Mouse (Mus musculus): ENCODE measurements at regions not wholly inside any gene's neighbourhood (a gene's known extent, or its start where the extent isn't known, plus 50 kb on each side); places are given as distances from the start of the nearest gene placed in this dataset.
A peak's percentile ranks its signal among the peaks of the same experiment; 100 is the strongest.

DNA sequence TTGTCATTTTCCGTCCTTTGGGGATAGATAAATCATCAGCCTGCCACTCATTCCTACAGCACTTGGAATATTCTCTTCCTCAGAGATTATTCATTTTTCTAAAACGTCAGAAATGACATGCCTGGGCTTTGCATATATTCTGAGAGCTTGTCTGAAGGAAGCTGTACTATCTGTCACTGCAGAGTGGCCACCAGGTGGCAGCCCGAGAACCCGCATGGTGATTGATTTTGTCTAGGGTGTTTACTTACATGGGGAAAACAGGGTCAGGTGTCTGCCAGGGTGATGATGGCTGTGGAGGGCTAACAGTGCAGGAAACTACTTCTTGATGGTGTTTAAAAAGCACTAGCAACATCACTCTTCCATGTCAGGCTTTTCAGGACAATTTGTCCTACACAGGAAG lies 80.7 kb upstream of the 4933412E24Rik start:
- Histone ChIP-seq H3K4me3 (replicated peaks) (no peak overlapping the region), H3K36me3 (replicated peaks) (no peaks in the 10 kb centered on the region), H3K27me3 (no peaks in the 10 kb centered on the region), H3K9ac (no peak overlapping the region), H3K4me2 (no peak overlapping the region), H3K27ac (no peak overlapping the region), H3K9me3 (no peaks in the 10 kb centered on the region), H3K4me1 (no peaks in the 10 kb centered on the region)
- WGBS: 11% methylated on average over 4 of the region's 4 CpGs
- ATAC-seq (ENCODE audit: low FRiP score): peak; percentile 82

DNA sequence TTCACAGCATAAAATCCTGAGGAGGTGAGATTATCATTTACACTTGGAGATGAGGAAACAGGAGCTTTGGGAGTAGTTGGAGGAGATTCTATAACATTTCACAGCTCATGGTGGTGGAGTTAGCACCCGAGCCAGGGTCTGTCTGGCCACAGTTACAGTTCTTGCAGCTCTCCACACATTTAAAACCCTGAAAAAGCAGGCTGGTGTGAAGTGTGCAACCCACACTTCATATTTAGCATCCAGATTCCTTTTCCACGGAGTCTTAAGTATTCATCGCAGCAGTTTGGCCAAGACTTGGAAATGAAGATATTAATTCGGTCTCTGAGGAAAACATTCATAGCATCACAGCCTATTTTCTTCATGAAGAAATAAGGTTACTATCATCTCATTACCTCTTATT lies 79.7 kb upstream of the 4933412E24Rik start:
- no peaks in the 10 kb centered on the region for H3K4me1 ChIP-seq
- no peaks in the 10 kb centered on the region for H3K9me3 ChIP-seq
- no peak overlapping the region for H3K9ac ChIP-seq
- no peak overlapping the region for H3K4me2 ChIP-seq
- H3K36me3 ChIP-seq (replicated peaks): no peaks in the 10 kb centered on the region
- H3K27me3 ChIP-seq: no peaks in the 10 kb centered on the region
- H3K27ac ChIP-seq: no peak overlapping the region
- no peak for ATAC-seq (ENCODE audit: low FRiP score)
- no peak overlapping the region for H3K4me3 ChIP-seq (replicated peaks)
- 91% methylated on average over 4 of the region's 4 CpGs for WGBS

DNA sequence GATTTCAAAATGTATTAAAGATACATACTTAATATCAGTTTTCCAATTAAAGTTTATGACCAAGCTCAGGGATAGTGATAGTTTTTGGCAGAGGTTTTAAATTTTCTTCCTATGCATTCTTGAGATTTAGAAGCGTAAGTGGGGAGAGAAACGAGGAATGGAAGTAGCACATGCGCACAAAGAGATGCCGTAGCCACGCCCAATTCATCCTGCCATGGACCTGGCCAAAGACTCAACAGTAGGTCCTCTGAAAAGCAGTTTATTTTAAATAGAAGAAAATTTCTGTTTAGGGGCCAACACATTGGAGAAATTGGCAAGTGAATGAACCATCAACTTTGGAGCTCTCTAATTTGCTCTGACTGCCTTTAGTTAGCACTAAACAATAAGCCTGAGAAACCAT lies 73.5 kb upstream of the 4933412E24Rik start:
- no peaks in the 10 kb centered on the region for H3K9me3 ChIP-seq
- no peak for ATAC-seq (ENCODE audit: low FRiP score)
- H3K27ac ChIP-seq: no peak overlapping the region
- H3K4me1 ChIP-seq: peaks cover 3% of the 10 kb centered on the region; the same call in 1 of the 2 replicates
- no peak overlapping the region for H3K9ac ChIP-seq
- H3K36me3 ChIP-seq (replicated peaks): no peaks in the 10 kb centered on the region
- H3K4me2 ChIP-seq: no peak overlapping the region
- H3K27me3 ChIP-seq: no peaks in the 10 kb centered on the region
- H3K4me3 ChIP-seq (replicated peaks): no peak overlapping the region
- WGBS: 86% methylated on average over 5 of the region's 5 CpGs

DNA sequence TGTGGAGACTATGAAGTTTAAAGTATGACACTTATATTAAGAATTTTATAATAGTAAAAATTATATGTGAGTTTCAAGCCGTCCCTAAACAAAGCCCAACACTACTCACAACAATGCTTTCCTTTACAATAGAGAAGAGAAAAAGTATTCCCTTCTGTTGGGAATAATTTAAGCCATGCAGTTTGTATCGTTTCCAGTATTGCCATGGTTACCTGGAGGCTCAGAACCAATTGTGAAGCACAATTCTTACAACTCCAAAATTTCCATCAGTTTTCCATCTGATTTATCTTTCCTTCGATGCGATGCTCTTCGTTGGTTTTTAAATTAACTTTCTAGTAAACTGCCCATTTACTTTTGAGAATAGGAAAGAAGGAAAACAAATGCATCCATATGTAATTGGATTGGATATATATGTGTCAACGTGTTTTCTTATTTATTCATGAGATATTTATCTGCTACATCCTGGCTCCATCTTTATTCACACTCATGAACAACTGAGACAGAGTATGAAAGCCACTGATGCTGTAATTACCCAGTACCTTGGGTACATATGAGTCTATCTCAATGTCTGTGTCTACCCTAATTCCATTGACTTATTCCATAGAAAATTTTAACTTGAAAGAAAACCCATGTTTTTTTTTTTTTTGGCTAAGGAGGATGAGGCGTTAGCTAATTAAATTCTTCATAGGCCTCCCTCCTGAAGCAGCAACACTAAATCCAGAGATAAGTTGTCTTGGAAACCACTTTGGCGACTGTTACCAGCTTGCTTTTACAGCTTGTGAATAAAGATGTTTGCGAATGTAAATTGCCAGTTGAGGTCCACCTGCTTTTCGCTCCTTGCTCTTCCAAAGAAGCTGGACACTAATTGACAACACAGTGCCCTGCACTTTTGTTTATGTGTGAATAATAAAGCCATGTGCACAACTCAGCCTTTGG lies 72.8 kb upstream of the 4933412E24Rik start:
- Histone ChIP-seq H3K4me1 (peaks cover 3% of the 10 kb centered on the region; the same call in 1 of the 2 replicates), H3K36me3 (replicated peaks) (no peaks in the 10 kb centered on the region), H3K9me3 (no peaks in the 10 kb centered on the region), H3K27me3 (no peaks in the 10 kb centered on the region), H3K27ac (no peak overlapping the region), H3K4me2 (no peak overlapping the region), H3K9ac (no peak overlapping the region), H3K4me3 (replicated peaks) (no peak overlapping the region)
- no peak for ATAC-seq (ENCODE audit: low FRiP score)
- 67% methylated on average over 10 of the region's 10 CpGs for WGBS

Measured in forebrain, embryonic 12.5 days (tissue).